Comparison of ENCODE assay signal across 8 mouse cellular contexts in the genomic region with DNA sequence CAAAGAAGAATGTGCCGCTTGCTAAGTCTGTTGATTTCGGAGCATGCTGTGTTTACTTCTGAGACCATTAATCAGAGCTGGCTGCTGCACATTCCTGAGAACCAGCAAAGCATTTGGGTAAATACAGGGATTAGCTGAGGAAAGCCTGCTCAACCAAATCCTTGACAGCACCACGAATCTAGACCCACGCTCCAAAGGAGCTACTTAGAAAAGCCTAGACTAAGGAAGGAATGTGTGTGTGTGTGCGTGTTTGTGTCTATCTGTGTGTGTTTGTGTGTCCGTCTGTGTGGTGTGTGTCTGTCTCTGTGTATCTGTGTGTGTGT. TPM values are rescaled to one million over a fixed set of nuclear protein-coding genes. Genes with fewer than 3 reads are reported as not detected.
DNase-seq lines count a peak whose midpoint lies in the region; ATAC-seq lines count a peak whose summit lies in the region.

No protein-coding gene starts in this region.

- H3K9me3 ChIP-seq in heart, embryonic 15.5 days (replicated peaks): no peaks in the 10 kb centered on the region
- H3K9me3 ChIP-seq in kidney, embryonic 15.5 days (replicated peaks): no peaks in the 10 kb centered on the region
- H3K9me3 ChIP-seq in midbrain, embryonic 16.5 days (replicated peaks; ENCODE audit: control insufficient read depth, low read length, poor library complexity, severe bottlenecking): no peaks in the 10 kb centered on the region

- H3K4me2 ChIP-seq in heart, embryonic 15.5 days: peak overlapping the region; percentile 28
- peak overlapping the region; percentile 50 for H3K4me2 ChIP-seq in kidney, embryonic 15.5 days
- peak overlapping the region; percentile 3; the same call in 1 of the 2 replicates for H3K4me2 ChIP-seq in midbrain, embryonic 16.5 days (ENCODE audit: low read length)

- DNase-seq in heart, adult 9 months (ENCODE audit: low spot score in 2 of 2): no peak
- no peak for DNase-seq in left cerebral cortex, postnatal 14 days (ENCODE audit: low spot score in 2 of 2)
- DNase-seq in urinary bladder, postnatal 36 days (ENCODE audit: low spot score in 2 of 2): no peak
- no peak for DNase-seq in layer of hippocampus, adult 18-20 months (ENCODE audit: low spot score in 2 of 2)

- no peak for ATAC-seq in heart, embryonic 15.5 days (replicated peaks; ENCODE audit: insufficient number of reproducible peaks, insufficient read depth, low FRiP score, low read depth)
- ATAC-seq in kidney, embryonic 15.5 days (replicated peaks; ENCODE audit: low FRiP score): peak; percentile 78
- ATAC-seq in midbrain, embryonic 16.5 days: no peak; the same call in 1 of the 2 replicates

- peak overlapping the region; percentile 61 for H3K27ac ChIP-seq in heart, embryonic 15.5 days
- H3K27ac ChIP-seq in brown adipose tissue, adult 24 weeks (replicated peaks; ENCODE audit: low read depth, low read length): peak overlapping the region; percentile 0; the same call in 1 of the 2 replicates
- peak overlapping the region; percentile 84 for H3K27ac ChIP-seq in kidney, embryonic 15.5 days
- no peak overlapping the region for H3K27ac ChIP-seq in midbrain, embryonic 16.5 days (ENCODE audit: low read length)

- H3K4me3 ChIP-seq in heart, embryonic 15.5 days: no peak overlapping the region
- no peak overlapping the region for H3K4me3 ChIP-seq in brown adipose tissue, adult 24 weeks (ENCODE audit: insufficient read depth, low read depth, low read length)
- peak overlapping the region; percentile 13; the same call in 1 of the 2 replicates for H3K4me3 ChIP-seq in kidney, embryonic 15.5 days (replicated peaks)
- no peak overlapping the region for H3K4me3 ChIP-seq in midbrain, embryonic 16.5 days (ENCODE audit: low read depth, low read length)

- intact Hi-C loops in left cerebral cortex, postnatal 14 days (cut with DNase I): no loop called here

- no peak overlapping the region for H3K9ac ChIP-seq in heart, embryonic 15.5 days
- no peak overlapping the region for H3K9ac ChIP-seq in kidney, embryonic 15.5 days
- no peak overlapping the region for H3K9ac ChIP-seq in midbrain, embryonic 16.5 days (ENCODE audit: low read depth, low read length)

- H3K36me3 ChIP-seq in heart, embryonic 15.5 days: no peaks in the 10 kb centered on the region
- 0 out of 2 replicates have a peak, but pooled peaks cover 5% of the 10 kb centered on the region for H3K36me3 ChIP-seq in kidney, embryonic 15.5 days
- H3K36me3 ChIP-seq in midbrain, embryonic 16.5 days (ENCODE audit: control insufficient read depth, insufficient read depth, low read length): no peaks in the 10 kb centered on the region

- no peaks in the 10 kb centered on the region for H3K27me3 ChIP-seq in heart, embryonic 15.5 days
- no peaks in the 10 kb centered on the region for H3K27me3 ChIP-seq in kidney, embryonic 15.5 days
- H3K27me3 ChIP-seq in midbrain, embryonic 16.5 days (ENCODE audit: control insufficient read depth, insufficient read depth, low read depth, low read length): 0 out of 2 replicates have a peak, but pooled peaks cover 2% of the 10 kb centered on the region

- 36% methylated on average over 6 of the region's 6 CpGs for WGBS in heart, embryonic 15.5 days
- 15% methylated on average over 6 of the region's 6 CpGs for WGBS in kidney, embryonic 15.5 days
- WGBS in midbrain, embryonic 16.5 days: 7% methylated on average over 6 of the region's 6 CpGs

- H3K4me1 ChIP-seq in heart, embryonic 15.5 days (replicated peaks): peaks cover 48% of the 10 kb centered on the region
- peaks cover 39% of the 10 kb centered on the region for H3K4me1 ChIP-seq in brown adipose tissue, adult 24 weeks (ENCODE audit: control insufficient read depth, insufficient read depth, insufficient read length, low read length)
- peaks cover 52% of the 10 kb centered on the region for H3K4me1 ChIP-seq in kidney, embryonic 15.5 days
- peaks cover 2% of the 10 kb centered on the region; the same call in 1 of the 2 replicates for H3K4me1 ChIP-seq in midbrain, embryonic 16.5 days (ENCODE audit: control insufficient read depth, insufficient read depth, low read length)

RNA-seq across cellular contexts. Expression of a gene that starts 20.5 kb away (rescaled TPM):
- polyA plus RNA-seq in heart, embryonic 15.5 days (2015; fragmentation: Nextera tagmentation; extraction: Ambion mirVana): 16.8 and 23.8 TPM in 2 replicates
- polyA plus RNA-seq in brown adipose tissue, adult 24 weeks (2012; ENCODE audit: insufficient read depth, insufficient read length, missing spikeins): 27.0 and 33.8 TPM in 2 replicates
- 15.8 and 19.8 TPM in 2 replicates for polyA plus RNA-seq in kidney, embryonic 15.5 days (2015; fragmentation: Nextera tagmentation; extraction: Ambion mirVana)
- 3.5 and 4.3 TPM in 2 replicates for polyA plus RNA-seq in midbrain, embryonic 16.5 days (2015; fragmentation: Nextera tagmentation; extraction: Ambion mirVana)
- total RNA-seq in left cerebral cortex, postnatal 14 days (2021): 1 to 10 TPM; 9.3 TPM
- 10 to 100 TPM; 18.2 to 21.0 TPM for total RNA-seq in layer of hippocampus, adult 18-20 months (2021)
